Mouse (Mus musculus): ENCODE measurements around the gene Rhobtb3. TPM values are rescaled to one million over a fixed set of nuclear protein-coding genes. Genes with fewer than 3 reads are reported as not detected.
A peak's percentile ranks its signal among the peaks of the same experiment; 100 is the strongest.

The Rhobtb3 gene
- polyA plus RNA-seq, 1 experiment from 2014 or later: 52.4 TPM

GRCm38 (mm10) chr13:75874608-75875376 is 68.9 kb downstream of the Rhobtb3 start:
- Histone ChIP-seq H3K4me1 (ENCODE audit: insufficient read depth) (no peaks in the 10 kb centered on the region), H3K36me3 (ENCODE audit: insufficient read depth) (peaks cover 54% of the 10 kb centered on the region; the same call in 1 of the 2 replicates), H3K4me3 (ENCODE audit: low read depth, low read length) (no peak overlapping the region), H3K9me3 (ENCODE audit: low read depth, low read length) (no peaks in the 10 kb centered on the region), H3K4me2 (no peak overlapping the region), H3K9ac (no peak overlapping the region), H3K27me3 (ENCODE audit: insufficient read depth, low read length) (no peaks in the 10 kb centered on the region), H3K27ac (ENCODE audit: low read depth) (no peak overlapping the region)
- DNase-seq (no peak), ATAC-seq (ENCODE audit: insufficient read depth) (no peak)
- TF ChIP-seq CTCF (IDR thresholded peaks at IDR 0.05; ENCODE audit: low read depth): no peak
- 60% methylated on average over 4 of the region's 4 CpGs for WGBS

DNA sequence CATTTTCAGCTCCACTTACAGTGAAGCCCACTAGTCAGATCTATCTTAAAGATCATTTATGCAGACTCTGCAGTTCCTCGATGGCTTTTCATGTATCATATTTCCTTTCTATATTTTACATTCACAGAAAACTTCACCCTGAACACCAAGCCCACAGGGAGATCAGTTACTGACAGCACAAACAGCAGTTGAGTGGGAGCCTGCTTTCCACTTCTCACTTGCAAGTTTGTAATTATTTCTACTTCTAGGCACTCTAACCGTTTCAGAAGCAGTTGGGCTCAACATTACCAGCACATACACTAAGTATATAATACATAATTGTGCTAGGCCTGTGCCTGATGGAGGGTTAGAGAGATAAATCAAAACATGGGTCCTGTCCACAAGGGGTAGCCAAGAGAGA is 75.8 kb downstream of the Rhobtb3 start:
- Histone ChIP-seq H3K9ac (no peak overlapping the region), H3K36me3 (ENCODE audit: insufficient read depth) (peaks cover 30% of the 10 kb centered on the region; the same call in 1 of the 2 replicates), H3K27me3 (ENCODE audit: insufficient read depth, low read length) (no peaks in the 10 kb centered on the region), H3K4me1 (ENCODE audit: insufficient read depth) (no peaks in the 10 kb centered on the region), H3K4me3 (ENCODE audit: low read depth, low read length) (no peak overlapping the region), H3K4me2 (no peak overlapping the region), H3K27ac (ENCODE audit: low read depth) (no peak overlapping the region), H3K9me3 (ENCODE audit: low read depth, low read length) (no peaks in the 10 kb centered on the region)
- TF ChIP-seq CTCF (IDR thresholded peaks at IDR 0.05; ENCODE audit: low read depth): no peak
- 87% methylated on average over 2 of the region's 2 CpGs for WGBS
- ATAC-seq (ENCODE audit: insufficient read depth): no peak
- DNase-seq: no peak

DNA sequence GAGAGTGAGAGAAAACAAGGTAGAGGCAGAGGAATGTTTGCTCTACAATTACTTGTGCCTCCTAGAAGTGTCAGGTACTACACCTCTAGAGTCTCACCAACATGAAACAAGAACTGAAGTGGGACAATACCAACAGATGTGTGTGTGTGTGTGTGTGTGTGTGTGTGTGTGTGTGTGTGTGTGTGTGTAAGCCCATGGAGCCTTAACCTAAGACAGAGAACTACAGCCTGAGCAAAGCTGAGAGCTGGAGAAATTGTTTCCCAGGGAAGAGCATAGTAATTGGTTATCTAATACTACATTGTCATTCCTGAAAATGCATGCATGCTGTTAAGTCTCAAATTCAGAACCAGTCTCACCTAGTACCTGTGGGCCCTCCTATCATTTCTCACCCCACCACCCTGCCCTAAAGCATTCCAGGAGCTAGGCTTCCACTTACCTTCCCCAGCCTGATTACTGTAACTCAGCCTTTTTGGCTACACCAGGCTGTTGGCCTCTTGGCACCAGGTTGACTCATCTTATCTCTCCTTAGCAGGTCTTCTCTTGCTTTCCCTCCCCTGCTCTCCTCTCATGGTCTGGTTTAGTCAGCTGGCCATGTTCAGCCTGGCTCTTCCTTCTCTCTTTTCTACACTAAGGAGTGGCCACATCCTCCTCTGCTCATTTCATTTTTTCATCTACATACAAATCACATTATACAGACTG is 78.1 kb downstream of the Rhobtb3 start:
- Histone ChIP-seq H3K27ac (ENCODE audit: low read depth) (no peak overlapping the region), H3K27me3 (ENCODE audit: insufficient read depth, low read length) (no peaks in the 10 kb centered on the region), H3K9me3 (ENCODE audit: low read depth, low read length) (no peaks in the 10 kb centered on the region), H3K36me3 (ENCODE audit: insufficient read depth) (peaks cover 17% of the 10 kb centered on the region; the same call in 1 of the 2 replicates), H3K4me3 (ENCODE audit: low read depth, low read length) (no peak overlapping the region), H3K9ac (no peak overlapping the region), H3K4me1 (ENCODE audit: insufficient read depth) (no peaks in the 10 kb centered on the region), H3K4me2 (no peak overlapping the region)
- ATAC-seq (ENCODE audit: insufficient read depth): 0 out of 2 replicates have a peak, but pooled peaks have one; percentile 14
- no peak for DNase-seq
- TF ChIP-seq CTCF (IDR thresholded peaks at IDR 0.05; ENCODE audit: low read depth): no peak

DNA sequence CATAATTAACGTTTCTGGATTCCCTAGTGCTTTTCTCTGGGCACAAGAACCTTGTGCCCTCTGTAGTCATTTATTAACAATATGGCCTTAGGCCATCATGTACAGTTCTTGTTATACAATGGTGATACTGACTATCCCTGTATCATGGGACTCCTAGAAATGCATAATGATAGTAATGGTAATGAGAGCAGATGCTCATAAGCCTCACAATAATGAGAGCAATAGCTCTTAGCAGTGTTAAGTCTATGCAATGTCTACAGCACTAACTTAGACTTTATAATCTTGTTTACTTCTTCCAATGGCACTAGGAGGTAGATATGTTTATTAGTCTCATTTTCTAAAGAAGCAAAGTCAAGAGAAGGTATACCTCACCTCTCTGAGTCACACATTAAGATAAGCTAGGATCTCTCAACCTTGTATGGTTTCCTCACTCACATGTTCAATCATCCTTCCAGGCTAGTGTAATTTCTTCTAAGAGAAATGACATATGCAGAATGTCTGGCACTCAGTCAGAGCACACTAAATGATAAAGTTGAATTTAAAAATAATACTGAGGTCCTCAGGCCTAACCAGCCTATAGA is 84.4 kb downstream of the Rhobtb3 start:
- DNase-seq (no peak), ATAC-seq (ENCODE audit: insufficient read depth) (no peak)
- Histone ChIP-seq H3K9me3 (ENCODE audit: low read depth, low read length) (no peaks in the 10 kb centered on the region), H3K4me3 (ENCODE audit: low read depth, low read length) (no peak overlapping the region), H3K36me3 (ENCODE audit: insufficient read depth) (no peaks in the 10 kb centered on the region), H3K4me2 (no peak overlapping the region), H3K9ac (no peak overlapping the region), H3K4me1 (ENCODE audit: insufficient read depth) (no peaks in the 10 kb centered on the region), H3K27me3 (ENCODE audit: insufficient read depth, low read length) (no peaks in the 10 kb centered on the region), H3K27ac (ENCODE audit: low read depth) (no peak overlapping the region)
- WGBS: 70% methylated on average over 1 of the region's 1 CpGs
- no peak for TF ChIP-seq CTCF (IDR thresholded peaks at IDR 0.05; ENCODE audit: low read depth)

DNA sequence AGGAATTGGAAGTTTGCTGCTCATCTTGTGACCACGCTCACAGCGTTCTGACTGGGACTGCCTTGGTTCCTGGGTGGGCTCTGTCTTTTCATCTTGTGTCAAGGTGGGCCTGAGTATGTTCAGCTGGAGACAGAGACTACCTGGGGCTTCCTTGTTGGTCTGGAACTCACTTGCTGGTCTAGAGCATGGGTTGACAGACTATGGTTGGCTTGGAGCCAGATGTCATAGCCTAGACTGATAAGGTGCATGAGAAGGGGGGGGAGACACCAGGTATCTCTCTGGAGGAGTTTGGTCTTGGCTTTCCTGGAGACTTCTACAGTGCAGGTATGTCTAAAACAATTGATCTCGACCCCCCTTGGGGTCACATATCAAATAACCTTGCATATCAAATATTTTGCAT is 90.6 kb downstream of the Rhobtb3 start:
- no peak for DNase-seq
- ATAC-seq (ENCODE audit: insufficient read depth): no peak
- no peak overlapping the region for H3K27ac ChIP-seq (ENCODE audit: low read depth)
- H3K9me3 ChIP-seq (ENCODE audit: low read depth, low read length): no peaks in the 10 kb centered on the region
- no peaks in the 10 kb centered on the region for H3K36me3 ChIP-seq (ENCODE audit: insufficient read depth)
- no peak for TF ChIP-seq CTCF (IDR thresholded peaks at IDR 0.05; ENCODE audit: low read depth)
- no peak overlapping the region for H3K9ac ChIP-seq
- no peak overlapping the region for H3K4me2 ChIP-seq
- H3K27me3 ChIP-seq (ENCODE audit: insufficient read depth, low read length): no peaks in the 10 kb centered on the region
- H3K4me1 ChIP-seq (ENCODE audit: insufficient read depth): no peaks in the 10 kb centered on the region
- H3K4me3 ChIP-seq (ENCODE audit: low read depth, low read length): no peak overlapping the region
- 86% methylated on average over 3 of the region's 3 CpGs for WGBS

GRCm38 (mm10) chr13:75852027-75852426 is 91.7 kb downstream of the Rhobtb3 start:
- H3K27ac ChIP-seq (ENCODE audit: low read depth): no peak overlapping the region
- H3K4me2 ChIP-seq: no peak overlapping the region
- H3K9me3 ChIP-seq (ENCODE audit: low read depth, low read length): no peaks in the 10 kb centered on the region
- H3K9ac ChIP-seq: no peak overlapping the region
- no peaks in the 10 kb centered on the region for H3K36me3 ChIP-seq (ENCODE audit: insufficient read depth)
- no peaks in the 10 kb centered on the region for H3K4me1 ChIP-seq (ENCODE audit: insufficient read depth)
- DNase-seq (no peak), ATAC-seq (ENCODE audit: insufficient read depth) (no peak)
- H3K27me3 ChIP-seq (ENCODE audit: insufficient read depth, low read length): no peaks in the 10 kb centered on the region
- H3K4me3 ChIP-seq (ENCODE audit: low read depth, low read length): no peak overlapping the region
- TF ChIP-seq CTCF (IDR thresholded peaks at IDR 0.05; ENCODE audit: low read depth): no peak
- 78% methylated on average over 4 of the region's 4 CpGs for WGBS

DNA sequence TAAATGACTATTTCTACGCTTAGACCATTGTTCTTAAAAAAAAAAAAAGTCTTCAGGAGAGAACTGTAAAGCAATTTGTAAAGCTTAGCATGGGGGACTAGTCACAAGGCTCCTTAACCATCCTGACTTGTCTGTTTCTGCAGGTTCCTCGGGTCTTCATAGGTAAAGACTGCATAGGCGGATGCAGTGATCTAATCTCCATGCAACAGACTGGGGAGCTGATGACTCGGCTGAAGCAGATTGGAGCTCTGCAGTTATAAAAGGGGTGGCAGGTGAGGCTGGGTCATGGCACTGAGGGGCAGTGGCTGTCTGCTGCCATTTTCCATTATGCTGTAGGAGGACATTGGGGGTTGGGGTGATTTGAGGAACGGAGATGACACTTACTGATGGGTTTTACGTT is 96.7 kb downstream of the Rhobtb3 start:
- ATAC-seq (ENCODE audit: insufficient read depth): no peak
- no peaks in the 10 kb centered on the region for H3K4me1 ChIP-seq (ENCODE audit: insufficient read depth)

More for the DNA sequence above, 96.7 kb downstream of the Rhobtb3 start:
- no peaks in the 10 kb centered on the region for H3K27me3 ChIP-seq (ENCODE audit: insufficient read depth, low read length)
- H3K4me2 ChIP-seq: no peak overlapping the region
- no peak overlapping the region for H3K9ac ChIP-seq
- no peaks in the 10 kb centered on the region for H3K9me3 ChIP-seq (ENCODE audit: low read depth, low read length)
- no peak for DNase-seq
- H3K27ac ChIP-seq (ENCODE audit: low read depth): no peak overlapping the region
- 76% methylated on average over 6 of the region's 6 CpGs for WGBS
- H3K4me3 ChIP-seq (ENCODE audit: low read depth, low read length): no peak overlapping the region
- no peak for TF ChIP-seq CTCF (IDR thresholded peaks at IDR 0.05; ENCODE audit: low read depth)
- no peaks in the 10 kb centered on the region for H3K36me3 ChIP-seq (ENCODE audit: insufficient read depth)
